Mouse (Mus musculus): Measurements from ENCODE around the gene Pi4k2a. TPM values are rescaled to one million over a fixed set of nuclear protein-coding genes. Genes with fewer than 3 reads are reported as not detected.

Pi4k2a gene
- polyA plus RNA-seq, 1 experiment from 2014 or later: 47.2 TPM

DNA sequence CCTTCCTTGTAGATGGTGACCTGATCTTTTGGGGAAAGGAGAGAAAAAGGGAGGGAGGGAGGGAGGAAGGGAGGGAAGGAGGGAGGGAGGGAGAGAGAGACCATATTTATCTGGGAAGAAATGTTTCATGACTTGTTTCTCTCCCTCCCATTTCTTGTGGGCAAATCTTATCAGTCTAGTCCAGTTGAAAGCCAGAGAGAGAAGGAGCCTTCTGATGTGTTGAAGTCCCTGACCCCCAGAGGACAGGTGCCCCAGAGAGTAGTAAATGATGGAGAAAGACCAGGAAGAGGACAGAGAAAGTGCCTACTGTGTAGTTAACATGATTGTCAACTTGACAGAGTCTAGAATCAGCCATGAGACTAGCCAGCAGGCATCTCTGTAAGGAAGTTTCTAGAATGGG is 44.8 kb downstream of the Pi4k2a start:
- H3K4me2 ChIP-seq (replicated peaks; ENCODE audit: low read depth): no peak overlapping the region
- ATAC-seq: no peak
- no peaks in the 10 kb centered on the region for H3K9me3 ChIP-seq (ENCODE audit: control insufficient read depth)
- H3K4me3 ChIP-seq (ENCODE audit: low read depth, low read length): no peak overlapping the region
- no peak for TF ChIP-seq CTCF (IDR thresholded peaks at IDR 0.05; ENCODE audit: low read depth)
- H3K9ac ChIP-seq (ENCODE audit: low read depth, low read length): no peak overlapping the region
- no peak overlapping the region for H3K27ac ChIP-seq (ENCODE audit: low read depth, low read length)
- H3K4me1 ChIP-seq (replicated peaks; ENCODE audit: control insufficient read depth, insufficient read depth, low read length): no peaks in the 10 kb centered on the region
- no peaks in the 10 kb centered on the region for H3K27me3 ChIP-seq (replicated peaks; ENCODE audit: control insufficient read depth, insufficient read depth, low read length)
- H3K36me3 ChIP-seq (ENCODE audit: control insufficient read depth, insufficient read depth): no peaks in the 10 kb centered on the region

- H3K27ac ChIP-seq (ENCODE audit: low read depth, low read length): no peak overlapping the region
- TF ChIP-seq CTCF (IDR thresholded peaks at IDR 0.05; ENCODE audit: low read depth): no peak
- 39% methylated on average over 5 of the region's 5 CpGs for WGBS
- no peak overlapping the region for H3K4me3 ChIP-seq (ENCODE audit: low read depth, low read length)
- no peaks in the 10 kb centered on the region for H3K27me3 ChIP-seq (replicated peaks; ENCODE audit: control insufficient read depth, insufficient read depth, low read length)
- ATAC-seq: no peak
- no peak overlapping the region for H3K9ac ChIP-seq (ENCODE audit: low read depth, low read length)
- H3K4me2 ChIP-seq (replicated peaks; ENCODE audit: low read depth): no peak overlapping the region
- H3K9me3 ChIP-seq (ENCODE audit: control insufficient read depth): no peaks in the 10 kb centered on the region
- no peaks in the 10 kb centered on the region for H3K36me3 ChIP-seq (ENCODE audit: control insufficient read depth, insufficient read depth)
- no peaks in the 10 kb centered on the region for H3K4me1 ChIP-seq (replicated peaks; ENCODE audit: control insufficient read depth, insufficient read depth, low read length)
Observed at GRCm38 (mm10) chr19:42136126-42136525, 45.9 kb downstream of the Pi4k2a start.

DNA sequence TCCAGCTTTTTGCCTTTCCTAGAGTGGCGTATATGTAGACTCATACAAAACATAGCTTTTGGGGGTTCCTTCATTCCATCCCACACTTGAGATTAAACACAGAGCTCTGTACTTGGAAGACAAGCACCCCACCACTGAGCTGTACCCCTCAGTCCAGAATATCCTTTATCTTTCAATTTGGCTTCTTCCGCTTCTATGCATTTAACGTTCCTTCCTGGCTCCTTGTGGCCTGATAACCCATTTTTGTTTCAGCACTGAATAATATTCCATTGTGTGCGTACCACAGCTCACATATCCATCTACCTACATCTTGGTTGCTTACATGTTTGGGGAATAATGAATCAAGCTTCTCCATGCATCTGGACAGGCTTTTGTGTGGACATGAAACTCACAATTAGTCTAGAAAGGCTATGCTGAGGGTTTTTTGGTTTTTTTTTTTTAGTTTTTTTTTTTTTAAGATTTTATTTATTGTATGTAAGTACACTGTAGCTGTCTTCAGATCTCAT is 47.0 kb downstream of the Pi4k2a start:
- 92% methylated on average over 4 of the region's 4 CpGs for WGBS
- no peak for TF ChIP-seq CTCF (IDR thresholded peaks at IDR 0.05; ENCODE audit: low read depth)
- no peaks in the 10 kb centered on the region for H3K4me1 ChIP-seq (replicated peaks; ENCODE audit: control insufficient read depth, insufficient read depth, low read length)
- no peak for ATAC-seq
- H3K27me3 ChIP-seq (replicated peaks; ENCODE audit: control insufficient read depth, insufficient read depth, low read length): no peaks in the 10 kb centered on the region
- no peaks in the 10 kb centered on the region for H3K9me3 ChIP-seq (ENCODE audit: control insufficient read depth)
- H3K27ac ChIP-seq (ENCODE audit: low read depth, low read length): no peak overlapping the region
- no peak overlapping the region for H3K4me3 ChIP-seq (ENCODE audit: low read depth, low read length)
- H3K36me3 ChIP-seq (ENCODE audit: control insufficient read depth, insufficient read depth): no peaks in the 10 kb centered on the region
- H3K9ac ChIP-seq (ENCODE audit: low read depth, low read length): no peak overlapping the region
- H3K4me2 ChIP-seq (replicated peaks; ENCODE audit: low read depth): no peak overlapping the region

GRCm38 (mm10) chr19:42138517-42139285 is 48.4 kb downstream of the Pi4k2a start:
- no peaks in the 10 kb centered on the region for H3K27me3 ChIP-seq (replicated peaks; ENCODE audit: control insufficient read depth, insufficient read depth, low read length)
- H3K9me3 ChIP-seq (ENCODE audit: control insufficient read depth): no peaks in the 10 kb centered on the region
- no peaks in the 10 kb centered on the region for H3K36me3 ChIP-seq (ENCODE audit: control insufficient read depth, insufficient read depth)
- no peak for ATAC-seq
- no peak overlapping the region for H3K4me2 ChIP-seq (replicated peaks; ENCODE audit: low read depth)
- H3K9ac ChIP-seq (ENCODE audit: low read depth, low read length): no peak overlapping the region
- WGBS: 79% methylated on average over 15 of the region's 15 CpGs
- no peak overlapping the region for H3K27ac ChIP-seq (ENCODE audit: low read depth, low read length)
- H3K4me1 ChIP-seq (replicated peaks; ENCODE audit: control insufficient read depth, insufficient read depth, low read length): no peaks in the 10 kb centered on the region
- TF ChIP-seq CTCF (IDR thresholded peaks at IDR 0.05; ENCODE audit: low read depth): no peak
- no peak overlapping the region for H3K4me3 ChIP-seq (ENCODE audit: low read depth, low read length)

DNA sequence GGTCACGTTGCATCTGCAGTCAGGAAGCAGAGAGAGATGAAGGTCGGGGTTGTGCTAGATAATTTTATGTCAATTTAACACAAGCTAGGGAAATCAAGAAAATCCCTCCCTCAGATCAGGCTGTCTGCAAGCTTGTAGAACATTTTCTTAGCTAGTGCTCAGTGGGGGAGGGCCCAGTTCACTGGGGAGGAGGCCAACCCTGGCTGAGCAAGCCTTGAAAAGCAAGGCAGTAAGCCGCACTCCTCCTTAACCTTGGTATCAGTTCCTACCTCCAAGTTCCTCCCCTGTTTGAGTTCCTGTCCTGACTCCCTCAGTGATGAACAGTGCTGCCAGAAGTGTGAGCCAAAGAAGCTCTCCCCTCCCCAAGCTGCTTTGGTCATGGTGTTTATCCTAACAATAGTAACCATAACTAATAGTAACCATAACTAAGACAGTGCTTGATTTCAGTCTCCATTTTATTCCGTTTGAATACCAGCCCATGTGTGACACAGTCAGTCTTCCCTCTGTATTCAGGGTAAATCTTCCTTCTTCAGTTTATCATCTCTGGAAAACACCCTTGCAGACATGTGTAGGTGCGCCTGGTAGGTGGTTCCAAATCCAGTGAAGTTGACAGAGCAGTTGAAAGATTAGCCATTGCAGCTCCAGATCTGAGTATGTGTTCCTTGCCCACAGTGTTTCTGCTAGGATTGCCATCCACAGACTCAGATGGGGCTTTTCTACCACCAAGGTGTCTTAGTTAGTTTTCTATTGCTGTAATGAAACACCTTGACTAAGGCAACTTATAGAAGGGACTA is 49.7 kb downstream of the Pi4k2a start:
- no peaks in the 10 kb centered on the region for H3K36me3 ChIP-seq (ENCODE audit: control insufficient read depth, insufficient read depth)
- no peaks in the 10 kb centered on the region for H3K27me3 ChIP-seq (replicated peaks; ENCODE audit: control insufficient read depth, insufficient read depth, low read length)
- TF ChIP-seq CTCF (IDR thresholded peaks at IDR 0.05; ENCODE audit: low read depth): no peak
- no peaks in the 10 kb centered on the region for H3K4me1 ChIP-seq (replicated peaks; ENCODE audit: control insufficient read depth, insufficient read depth, low read length)
- H3K4me2 ChIP-seq (replicated peaks; ENCODE audit: low read depth): no peak overlapping the region
- no peaks in the 10 kb centered on the region for H3K9me3 ChIP-seq (ENCODE audit: control insufficient read depth)
- H3K4me3 ChIP-seq (ENCODE audit: low read depth, low read length): no peak overlapping the region
- no peak overlapping the region for H3K9ac ChIP-seq (ENCODE audit: low read depth, low read length)
- no peak for ATAC-seq
- WGBS: 69% methylated on average over 5 of the region's 5 CpGs
- no peak overlapping the region for H3K27ac ChIP-seq (ENCODE audit: low read depth, low read length)

DNA sequence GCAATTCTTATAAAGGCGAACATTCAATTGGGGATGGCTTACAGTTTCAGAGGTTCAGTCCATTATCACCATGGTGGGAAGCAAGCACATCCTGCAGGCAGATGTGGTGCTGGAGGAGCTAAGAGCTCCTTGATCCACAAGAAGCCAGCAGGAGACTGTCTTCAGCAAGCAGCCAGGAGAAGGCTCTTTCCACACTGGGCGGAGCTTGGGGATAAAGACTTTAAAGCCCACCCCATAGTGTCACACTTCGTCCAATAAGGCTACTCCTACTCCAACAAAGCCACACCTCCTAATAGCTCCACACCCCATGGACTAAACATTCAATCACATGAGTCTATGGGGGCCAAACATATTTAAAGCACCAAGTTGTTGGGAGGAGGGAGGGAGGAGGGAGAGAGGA is 51.7 kb downstream of the Pi4k2a start:
- H3K27me3 ChIP-seq (replicated peaks; ENCODE audit: control insufficient read depth, insufficient read depth, low read length): no peaks in the 10 kb centered on the region
- ATAC-seq: no peak
- 78% methylated on average over 3 of the region's 3 CpGs for WGBS
- no peak overlapping the region for H3K4me2 ChIP-seq (replicated peaks; ENCODE audit: low read depth)
- H3K27ac ChIP-seq (ENCODE audit: low read depth, low read length): no peak overlapping the region
- no peaks in the 10 kb centered on the region for H3K4me1 ChIP-seq (replicated peaks; ENCODE audit: control insufficient read depth, insufficient read depth, low read length)
- H3K36me3 ChIP-seq (ENCODE audit: control insufficient read depth, insufficient read depth): no peaks in the 10 kb centered on the region
- TF ChIP-seq CTCF (IDR thresholded peaks at IDR 0.05; ENCODE audit: low read depth): no peak
- no peak overlapping the region for H3K9ac ChIP-seq (ENCODE audit: low read depth, low read length)
- H3K4me3 ChIP-seq (ENCODE audit: low read depth, low read length): no peak overlapping the region
- no peaks in the 10 kb centered on the region for H3K9me3 ChIP-seq (ENCODE audit: control insufficient read depth)

Data from intestine, postnatal 0 days (tissue).